Comparison of ENCODE assay signal across 29 mouse cellular contexts in the genomic region with DNA sequence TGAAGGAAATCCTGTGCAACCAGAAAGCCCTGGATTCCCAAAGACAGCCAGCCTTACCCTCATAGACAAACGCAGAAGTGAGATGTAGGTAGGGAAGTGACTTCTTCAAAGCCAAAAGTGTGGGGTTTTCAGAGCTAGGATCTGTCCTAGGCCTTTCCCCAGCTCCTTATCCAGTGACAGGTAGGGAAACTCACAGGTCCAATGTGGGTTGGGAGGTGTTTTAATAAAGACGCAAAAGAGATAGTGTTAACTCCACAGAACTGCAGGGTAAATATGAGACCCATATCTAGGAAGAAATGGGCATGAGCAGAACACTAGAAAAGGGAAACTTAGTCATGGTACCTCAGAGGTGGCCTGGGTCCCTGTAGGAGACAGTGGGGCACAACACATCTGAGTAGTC.
"Had no signal": no experiment of that assay in that cellular context is flagged by ENCODE, and none has a peak within 500 bp of the region (broad histone marks: within the 10 kb centered on the region; RNA-seq: fewer than 3 reads in every experiment).

No protein-coding gene starts in this region.

- H3K9ac ChIP-seq: limb, embryonic 12.5 days; limb, embryonic 13.5 days; limb, embryonic 15.5 days; liver, embryonic 12.5 days; liver, embryonic 13.5 days; liver, embryonic 14.5 days; liver, embryonic 15.5 days; liver, postnatal 0 days; lung, embryonic 14.5 days; lung, embryonic 15.5 days; midbrain, embryonic 12.5 days; midbrain, embryonic 13.5 days; midbrain, embryonic 15.5 days; neural tube, embryonic 12.5 days had no signal

- H3K27ac ChIP-seq: limb, embryonic 10.5 days; limb, embryonic 12.5 days; limb, embryonic 13.5 days; limb, embryonic 15.5 days; liver, embryonic 12.5 days; liver, embryonic 13.5 days; liver, embryonic 14.5 days; liver, embryonic 15.5 days; lung, embryonic 15.5 days; macrophage; midbrain, embryonic 10.5 days; midbrain, embryonic 12.5 days; midbrain, embryonic 13.5 days; midbrain, embryonic 15.5 days; neural tube, embryonic 12.5 days had no signal

- DNase-seq: left cerebral cortex, postnatal 4 days; liver, embryonic 13.5 days; liver, postnatal 0 days; lung, adult 18-20 months; lung, adult 2 months; lung, embryonic 14.5 days; lung, postnatal 10 days; lung, postnatal 14 days; lung, postnatal 36 days; lung, postnatal 4 days had no signal

- H3K27me3 ChIP-seq: limb, embryonic 12.5 days; limb, embryonic 13.5 days; limb, embryonic 15.5 days; liver, embryonic 12.5 days; liver, embryonic 13.5 days; liver, embryonic 15.5 days; lung, embryonic 15.5 days; midbrain, embryonic 13.5 days; midbrain, embryonic 15.5 days; neural tube, embryonic 12.5 days had no signal

- H3K4me2 ChIP-seq: limb, embryonic 12.5 days; limb, embryonic 13.5 days; limb, embryonic 15.5 days; liver, embryonic 11.5 days; liver, embryonic 12.5 days; liver, embryonic 13.5 days; liver, embryonic 15.5 days; lung, embryonic 14.5 days; lung, embryonic 15.5 days; midbrain, embryonic 12.5 days; midbrain, embryonic 13.5 days; midbrain, embryonic 15.5 days; neural tube, embryonic 12.5 days had no signal

- H3K9me3 ChIP-seq: limb, embryonic 10.5 days; limb, embryonic 12.5 days; limb, embryonic 13.5 days; limb, embryonic 15.5 days; liver, embryonic 12.5 days; liver, embryonic 13.5 days; liver, embryonic 15.5 days; lung, embryonic 15.5 days; midbrain, embryonic 10.5 days; midbrain, embryonic 12.5 days; midbrain, embryonic 13.5 days; midbrain, embryonic 15.5 days; neural tube, embryonic 12.5 days had no signal

- ATAC-seq: liver, embryonic 12.5 days; liver, postnatal 0 days; lung, postnatal 0 days; midbrain, embryonic 13.5 days; midbrain, embryonic 15.5 days; midbrain, embryonic 16.5 days had no signal

- H3K4me1 ChIP-seq: midbrain, embryonic 15.5 days; neural tube, embryonic 12.5 days had no signal

- H3K4me3 ChIP-seq: limb, embryonic 10.5 days; limb, embryonic 12.5 days; limb, embryonic 13.5 days; limb, embryonic 15.5 days; liver, embryonic 12.5 days; liver, embryonic 13.5 days; liver, embryonic 15.5 days; lung, embryonic 15.5 days; megakaryocyte, embryonic 14.5 days; midbrain, embryonic 10.5 days; midbrain, embryonic 12.5 days; midbrain, embryonic 13.5 days; midbrain, embryonic 15.5 days; myocyte; neural tube, embryonic 12.5 days had no signal

- H3K36me3 ChIP-seq: limb, embryonic 10.5 days; limb, embryonic 12.5 days; limb, embryonic 13.5 days; limb, embryonic 15.5 days; liver, embryonic 12.5 days; liver, embryonic 13.5 days; liver, embryonic 15.5 days; lung, embryonic 15.5 days; midbrain, embryonic 10.5 days; midbrain, embryonic 12.5 days; midbrain, embryonic 13.5 days; midbrain, embryonic 15.5 days; neural tube, embryonic 12.5 days had no signal
